Mouse (Mus musculus) liver, postnatal 0 days (tissue): ENCODE measurements around the gene E4f1. TPM values are rescaled to one million over a fixed set of nuclear protein-coding genes. Genes with fewer than 3 reads are reported as not detected.

Source experiments
- ATAC-seq: fragments of 200-750 bp; cut with Nextera tagmentation; 2 replicates; pipeline ENCODE4 v1.8.0; 2017; ENCODE audit warnings: mild to moderate bottlenecking, moderate library complexity
- DNase-seq: peaks from one replicate; pipeline ENCODE4 v3.0.0-alpha.2; 2016
- H3K27ac ChIP-seq: fragments of 300-500 bp; sonication (generic); 2 replicates; pipeline ENCODE4 v1.5.1; 2014; ENCODE audit warnings: antibody characterized with exemption, moderate library complexity, mild to moderate bottlenecking, low read depth
- H3K27me3 ChIP-seq: fragments of 300-500 bp; sonication (generic); 2 replicates; pipeline ENCODE4 v1.6.1; 2014; ENCODE audit warnings: low read length, control low read depth, mixed read lengths; ENCODE audit not compliant: insufficient read depth
- H3K36me3 ChIP-seq: fragments of 300-500 bp; sonication (generic); replicated peaks from 2 replicates; pipeline ENCODE4 v1.6.1; 2014; ENCODE audit warnings: mild to moderate bottlenecking, control low read depth, low read length, moderate library complexity, mixed read lengths; ENCODE audit not compliant: insufficient read depth
- H3K4me1 ChIP-seq: fragments of 300-500 bp; sonication (generic); 2 replicates; pipeline ENCODE4 v1.6.1; 2014; ENCODE audit warnings: antibody characterized with exemption, mild to moderate bottlenecking, control low read depth; ENCODE audit not compliant: insufficient read depth
- H3K4me2 ChIP-seq: fragments of 300-500 bp; sonication (generic); 2 replicates; pipeline ENCODE4 v1.6.1; 2014; ENCODE audit warnings: low read depth, mild to moderate bottlenecking, low read length, moderate library complexity, mixed read lengths
- H3K4me3 ChIP-seq: fragments of 300-500 bp; sonication (generic); 2 replicates; pipeline ENCODE4 v1.5.1; 2014; ENCODE audit warnings: low read depth, low read length
- H3K9ac ChIP-seq: fragments of 300-500 bp; sonication (generic); replicated peaks from 2 replicates; pipeline ENCODE4 v1.6.1; 2014; ENCODE audit warnings: mild to moderate bottlenecking, moderate library complexity
- H3K9me3 ChIP-seq: fragments of 300-500 bp; sonication (generic); 2 replicates; pipeline ENCODE4 v1.6.1; 2016; ENCODE audit warnings: mild to moderate bottlenecking, control low read depth, low read length, mixed read lengths
- CTCF ChIP-seq: sonication (generic); IDR thresholded peaks from 2 replicates; pipeline ENCODE4 v1.5.1; 2016; ENCODE audit warnings: antibody characterized with exemption, low read depth
- EP300 ChIP-seq: IDR thresholded peaks from 2 replicates; pipeline ENCODE4 v1.6.1; 2016; ENCODE audit warnings: antibody characterized with exemption, low read depth, mild to moderate bottlenecking
- WGBS: fragments of 180-500 bp; shearing (Covaris S2); extraction: QIAGEN DNeasy Blood & Tissue Kit; methylation state at CpG from one replicate; pipeline ENCODE4 v1.1.7; 2014; ENCODE audit not compliant: insufficient replicate concordance; 5-methylcytosine and 5-hydroxymethylcytosine counted together
- polyA plus RNA-seq: library from polyadenylated mRNA; unstranded; fragments of >200 nt; fragmentation: Nextera tagmentation; extraction: Ambion mirVana; gene quantifications from 2 replicates; pipeline ENCODE4 v1.2.1, GENCODE M21; 2015

E4f1 gene
- polyA plus RNA-seq, 1 experiment from 2014 or later, result 6.4 TPM

- peaks cover 39% of the 10 kb centered on the region for H3K36me3 ChIP-seq
- no peaks in the 10 kb centered on the region for H3K27me3 ChIP-seq
- DNase-seq, result no peak
- H3K27ac ChIP-seq, result no peak overlapping the region
- TF ChIP-seq CTCF, result no peak
- 74% methylated on average over 5 of the region's 5 CpGs for WGBS
- ATAC-seq, result no peak
- no peak overlapping the region for H3K9ac ChIP-seq
- peaks cover 26% of the 10 kb centered on the region for H3K4me1 ChIP-seq
- no peaks in the 10 kb centered on the region for H3K9me3 ChIP-seq
- no peak overlapping the region for H3K4me2 ChIP-seq
- H3K4me3 ChIP-seq, result no peak overlapping the region
These were observed 4.4 kb upstream of the E4f1 start for GRCm38 (mm10) chr17:24474557-24474956.

- Histone ChIP-seq H3K9me3 (no peaks in the 10 kb centered on the region), H3K9ac (no peak within 1 kb of the TSS), H3K4me2 (peak within 1 kb of the TSS; percentile 95), H3K4me3 (no peak within 1 kb of the TSS), H3K4me1 (peaks cover 26% of the 10 kb centered on the region), H3K27ac (no peak within 1 kb of the TSS), H3K36me3 (peaks cover 39% of the 10 kb centered on the region), H3K27me3 (no peaks in the 10 kb centered on the region)
- DNase-seq (no peak), ATAC-seq (no peak)
- WGBS, result 82% methylated on average over 6 of the region's 6 CpGs
- TF ChIP-seq CTCF (no peak), EP300 (no peak)
These were observed 3.6 kb upstream of the E4f1 start, which contains the start of gene Bricd5 for GRCm38 (mm10) chr17:24473612-24474275. TSS of gene Bricd5 (plus strand) at chr17:24473884.

- Histone ChIP-seq H3K4me3 (peak overlapping the region; percentile 88; the same call in 1 of the 2 replicates), H3K9me3 (no peaks in the 10 kb centered on the region), H3K9ac (peak overlapping the region; percentile 90), H3K27me3 (no peaks in the 10 kb centered on the region), H3K27ac (no peak overlapping the region), H3K4me2 (peak overlapping the region; percentile 95), H3K36me3 (peaks cover 39% of the 10 kb centered on the region), H3K4me1 (peaks cover 17% of the 10 kb centered on the region)
- ATAC-seq (no peak), DNase-seq (no peak)
- WGBS, result 76% methylated on average over 4 of the region's 4 CpGs
- no peak for TF ChIP-seq CTCF
- TF ChIP-seq EP300, result no peak
These were observed 2.4 kb upstream of the E4f1 start for GRCm38 (mm10) chr17:24472512-24472911.

GRCm38 (mm10) chr17:24470701-24471527, 801 bp upstream of the E4f1 start:
- Histone ChIP-seq H3K27ac (peak overlapping the region; percentile 83), H3K4me3 (peak overlapping the region; percentile 88), H3K9me3 (no peaks in the 10 kb centered on the region), H3K4me1 (peaks cover 17% of the 10 kb centered on the region), H3K9ac (peak overlapping the region; percentile 90), H3K4me2 (peak overlapping the region; percentile 95), H3K27me3 (no peaks in the 10 kb centered on the region), H3K36me3 (peaks cover 26% of the 10 kb centered on the region)
- DNase-seq (peak; percentile 56), ATAC-seq (peak; percentile 35)
- TF ChIP-seq EP300 (no peak), CTCF (no peak)
- WGBS, result under 1% methylated on average over 66 of the region's 68 CpGs

DNA sequence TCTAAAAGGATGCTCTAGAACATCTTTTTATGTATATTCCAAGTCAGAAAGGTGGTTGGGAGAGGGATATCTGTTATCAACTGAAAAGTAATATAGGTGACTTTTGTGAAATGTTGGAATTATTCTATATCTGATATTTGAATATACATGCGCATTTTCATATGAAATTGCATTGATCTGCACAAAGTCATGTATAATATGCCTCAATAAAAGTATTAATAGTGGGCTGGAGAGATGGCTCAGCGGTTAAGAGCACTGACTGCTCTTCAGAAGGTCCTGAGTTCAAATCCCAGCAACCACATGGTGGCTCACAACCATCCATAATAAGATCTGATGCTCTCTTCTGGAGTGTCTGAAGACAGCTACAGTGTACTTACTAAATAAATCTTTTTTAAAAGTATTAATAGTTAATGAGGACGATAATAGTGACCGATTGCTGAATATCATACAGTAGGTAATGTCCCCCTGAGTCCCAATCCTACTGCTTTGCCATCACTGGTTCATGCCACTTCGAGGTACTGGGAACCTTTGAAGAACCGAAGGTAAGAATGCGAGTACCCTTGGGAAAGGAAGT, 690 bp downstream of the E4f1 start:
- H3K4me2 ChIP-seq, result peak overlapping the region; percentile 95
- H3K9ac ChIP-seq, result peak overlapping the region; percentile 90
- peaks cover 17% of the 10 kb centered on the region for H3K4me1 ChIP-seq
- no peaks in the 10 kb centered on the region for H3K9me3 ChIP-seq
- no peak for DNase-seq
- H3K27me3 ChIP-seq, result no peaks in the 10 kb centered on the region
- H3K36me3 ChIP-seq, result peaks cover 11% of the 10 kb centered on the region
- ATAC-seq, result no peak
- peak overlapping the region; percentile 88 for H3K4me3 ChIP-seq
- WGBS, result 19% methylated on average over 7 of the region's 7 CpGs
- no peak for TF ChIP-seq EP300
- no peak for TF ChIP-seq CTCF
- H3K27ac ChIP-seq, result peak overlapping the region; percentile 83

DNA sequence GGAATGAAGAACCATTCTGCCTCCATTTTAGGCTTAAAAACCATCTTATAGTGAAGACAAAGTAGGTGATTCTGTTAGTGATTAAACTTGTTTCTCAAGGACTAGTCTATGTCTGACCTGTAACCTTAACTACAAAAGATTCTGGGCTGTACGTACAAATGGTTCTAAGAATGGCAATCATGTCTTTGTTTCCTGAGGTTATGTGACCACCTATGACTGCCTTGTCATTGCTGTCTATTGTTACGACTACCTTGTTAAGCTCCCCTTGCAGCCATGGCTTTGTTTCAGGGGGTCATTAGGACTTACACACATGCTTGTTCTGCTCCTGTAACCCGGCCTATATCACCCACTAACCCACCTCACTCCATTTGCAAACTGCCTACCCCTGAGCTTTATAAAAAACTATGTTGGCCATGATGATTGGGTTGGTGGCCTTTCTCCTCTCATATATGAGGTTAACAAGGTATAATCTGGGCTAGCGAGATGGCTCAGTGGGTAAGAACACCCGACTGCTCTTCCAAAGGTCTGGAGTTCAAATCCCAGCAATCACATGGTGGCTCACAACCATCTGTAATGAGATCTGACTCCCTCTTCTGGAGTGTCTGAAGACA, 1.4 kb downstream of the E4f1 start:
- 88% methylated on average over 5 of the region's 5 CpGs for WGBS
- H3K4me3 ChIP-seq, result no peak overlapping the region

More for the DNA sequence above, 1.4 kb downstream of the E4f1 start:
- H3K36me3 ChIP-seq, result peaks cover 5% of the 10 kb centered on the region; the same call in 1 of the 2 replicates
- H3K9me3 ChIP-seq, result no peaks in the 10 kb centered on the region
- no peak overlapping the region for H3K27ac ChIP-seq
- H3K4me2 ChIP-seq, result no peak overlapping the region
- no peak for DNase-seq
- ATAC-seq, result no peak
- no peaks in the 10 kb centered on the region for H3K27me3 ChIP-seq
- H3K4me1 ChIP-seq, result peaks cover 17% of the 10 kb centered on the region
- TF ChIP-seq CTCF (no peak), EP300 (no peak)
- H3K9ac ChIP-seq, result no peak overlapping the region
